ENCODE assay signal across 8 mouse cellular contexts in genomic region chr7:30122188-30122530, GRCm38 (mm10). TPM values are rescaled to one million over a fixed set of nuclear protein-coding genes. Genes with fewer than 3 reads are reported as not detected.
DNase-seq lines count a peak whose midpoint lies in the region; ATAC-seq and TF ChIP-seq lines count a peak whose summit lies in the region.

No protein-coding gene starts in this region.

- H3K4me1 ChIP-seq in lung, embryonic 15.5 days: peaks cover 8% of the 10 kb centered on the region; the same call in 1 of the 2 replicates
- 0 out of 2 replicates have a peak, but pooled peaks cover 2% of the 10 kb centered on the region for H3K4me1 ChIP-seq in intestine, embryonic 15.5 days (replicated peaks)
- H3K4me1 ChIP-seq in olfactory bulb, adult 2 months (ENCODE audit: control insufficient read depth, insufficient read depth, low read length): peaks cover 4% of the 10 kb centered on the region

- peak overlapping the region; percentile 62 for H3K9ac ChIP-seq in lung, embryonic 15.5 days
- peak overlapping the region; percentile 70 for H3K9ac ChIP-seq in intestine, embryonic 15.5 days

- H3K27me3 ChIP-seq in lung, embryonic 15.5 days: no peaks in the 10 kb centered on the region
- no peaks in the 10 kb centered on the region for H3K27me3 ChIP-seq in intestine, embryonic 15.5 days (replicated peaks)

- peak overlapping the region; percentile 78; the same call in 1 of the 2 replicates for H3K27ac ChIP-seq in lung, embryonic 15.5 days
- peak overlapping the region; percentile 46; the same call in 1 of the 2 replicates for H3K27ac ChIP-seq in intestine, embryonic 15.5 days
- peak overlapping the region; percentile 60; the same call in 1 of the 2 replicates for H3K27ac ChIP-seq in olfactory bulb, adult 2 months (ENCODE audit: insufficient read depth, low read depth, low read length)

- no peaks in the 10 kb centered on the region for H3K9me3 ChIP-seq in lung, embryonic 15.5 days
- H3K9me3 ChIP-seq in intestine, embryonic 15.5 days: no peaks in the 10 kb centered on the region

- WGBS in lung, embryonic 15.5 days: 3% methylated on average over 15 of the region's 15 CpGs
- 4% methylated on average over 15 of the region's 15 CpGs for WGBS in intestine, embryonic 15.5 days
- WGBS in olfactory bulb, adult 2 months: under 1% methylated on average over 15 of the region's 15 CpGs

- no peak for TF ChIP-seq CTCF in olfactory bulb, adult 2 months (IDR thresholded peaks at IDR 0.05; ENCODE audit: insufficient read depth, low read depth, low read length)

- H3K4me3 ChIP-seq in lung, embryonic 15.5 days: peak overlapping the region; percentile 78
- peak overlapping the region; percentile 63 for H3K4me3 ChIP-seq in intestine, embryonic 15.5 days (replicated peaks)
- H3K4me3 ChIP-seq in olfactory bulb, adult 2 months (ENCODE audit: insufficient read depth, low read depth, low read length): peak overlapping the region; percentile 75

- no peak for TF ChIP-seq POLR2A in olfactory bulb, adult 2 months (IDR thresholded peaks at IDR 0.05; ENCODE audit: insufficient read depth, low read depth, low read length)

- no peak for DNase-seq in lung, postnatal 14 days
- peak; percentile 65 for DNase-seq in embryo, embryonic 10.5 days (ENCODE audit: low spot score)
- DNase-seq in left cerebral cortex, postnatal 25 days (ENCODE audit: low spot score in 2 of 2): no peak
- no peak for DNase-seq in right cerebral cortex, postnatal 4 days
- DNase-seq in kidney, postnatal 36 days: no peak

- peaks cover 3% of the 10 kb centered on the region for H3K36me3 ChIP-seq in lung, embryonic 15.5 days
- H3K36me3 ChIP-seq in intestine, embryonic 15.5 days: no peaks in the 10 kb centered on the region

- peak overlapping the region; percentile 90 for H3K4me2 ChIP-seq in lung, embryonic 15.5 days
- H3K4me2 ChIP-seq in intestine, embryonic 15.5 days (replicated peaks): peak overlapping the region; percentile 90

- intact Hi-C loops in left cerebral cortex, postnatal 25 days (cut with DNase I): no loop called here

- ATAC-seq in lung, embryonic 15.5 days (ENCODE audit: borderline replicate concordance, extremely low read depth, low FRiP score, low TSS enrichment): no peak; the same call in 1 of the 2 replicates
- ATAC-seq in intestine, embryonic 15.5 days: no peak

RNA-seq across cellular contexts. Expression of gene Zfp382, which starts 0.4 kb away (rescaled TPM):
- 12.5 and 13.5 TPM in 2 replicates for polyA plus RNA-seq in lung, embryonic 15.5 days (2015; fragmentation: Nextera tagmentation; extraction: Ambion mirVana)
- polyA plus RNA-seq in intestine, embryonic 15.5 days (2015; fragmentation: Nextera tagmentation; extraction: Ambion mirVana): 6.7 and 8.3 TPM in 2 replicates
- polyA plus RNA-seq in olfactory bulb, adult 2 months (2012; ENCODE audit: insufficient read depth, insufficient read length, low replicate concordance, missing spikeins): not detected in 2 replicates
- 10 to 100 TPM; 34.9 to 36.0 TPM for total RNA-seq in left cerebral cortex, postnatal 25 days (2021)

RNA-seq across cellular contexts. Expression of gene Zfp260, which starts 27.6 kb away (rescaled TPM):
- polyA plus RNA-seq in lung, embryonic 15.5 days (2015; fragmentation: Nextera tagmentation; extraction: Ambion mirVana): 107 and 113 TPM in 2 replicates
- polyA plus RNA-seq in intestine, embryonic 15.5 days (2015; fragmentation: Nextera tagmentation; extraction: Ambion mirVana): 71.0 and 82.3 TPM in 2 replicates
- polyA plus RNA-seq in olfactory bulb, adult 2 months (2012; ENCODE audit: insufficient read depth, insufficient read length, low replicate concordance, missing spikeins): 238 TPM in 1 of 2 replicates, not detected in the other
- total RNA-seq in left cerebral cortex, postnatal 25 days (2021): 10 to 100 TPM; 64.5 to 64.6 TPM

RNA-seq across cellular contexts. Expression of gene Zfp566, which starts 31.8 kb away (rescaled TPM):
- 8.1 and 8.3 TPM in 2 replicates for polyA plus RNA-seq in lung, embryonic 15.5 days (2015; fragmentation: Nextera tagmentation; extraction: Ambion mirVana)
- 6.0 and 6.1 TPM in 2 replicates for polyA plus RNA-seq in intestine, embryonic 15.5 days (2015; fragmentation: Nextera tagmentation; extraction: Ambion mirVana)
- polyA plus RNA-seq in olfactory bulb, adult 2 months (2012; ENCODE audit: insufficient read depth, insufficient read length, low replicate concordance, missing spikeins): not detected in 2 replicates
- 1 to 10 TPM; 7.2 to 7.5 TPM for total RNA-seq in left cerebral cortex, postnatal 25 days (2021)

RNA-seq across cellular contexts. Expression of gene Gm26920, which starts 31.9 kb away (rescaled TPM):
- polyA plus RNA-seq in lung, embryonic 15.5 days (2015; fragmentation: Nextera tagmentation; extraction: Ambion mirVana): 0.81 and 1.1 TPM in 2 replicates
- 1.2 and 1.5 TPM in 2 replicates for polyA plus RNA-seq in intestine, embryonic 15.5 days (2015; fragmentation: Nextera tagmentation; extraction: Ambion mirVana)
- polyA plus RNA-seq in olfactory bulb, adult 2 months (2012; ENCODE audit: insufficient read depth, insufficient read length, low replicate concordance, missing spikeins): not detected in 2 replicates
- not detected for total RNA-seq in left cerebral cortex, postnatal 25 days (2021)

RNA-seq across cellular contexts. Expression of gene Zfp146, which starts 47.4 kb away (rescaled TPM):
- 16.6 and 18.4 TPM in 2 replicates for polyA plus RNA-seq in lung, embryonic 15.5 days (2015; fragmentation: Nextera tagmentation; extraction: Ambion mirVana)
- polyA plus RNA-seq in intestine, embryonic 15.5 days (2015; fragmentation: Nextera tagmentation; extraction: Ambion mirVana): 12.2 and 13.6 TPM in 2 replicates
- not detected in 2 replicates for polyA plus RNA-seq in olfactory bulb, adult 2 months (2012; ENCODE audit: insufficient read depth, insufficient read length, low replicate concordance, missing spikeins)
- total RNA-seq in left cerebral cortex, postnatal 25 days (2021): 10 to 100 TPM; 48.5 to 49.7 TPM
